Mouse (Mus musculus) cerebellum, adult 9-10 months (tissue): Measurements from ENCODE around the gene Brpf1.

Experiments
- DNase-seq: peaks from one replicate; pipeline ENCODE4 v3.0.0; 2022

The Brpf1 gene

DNA sequence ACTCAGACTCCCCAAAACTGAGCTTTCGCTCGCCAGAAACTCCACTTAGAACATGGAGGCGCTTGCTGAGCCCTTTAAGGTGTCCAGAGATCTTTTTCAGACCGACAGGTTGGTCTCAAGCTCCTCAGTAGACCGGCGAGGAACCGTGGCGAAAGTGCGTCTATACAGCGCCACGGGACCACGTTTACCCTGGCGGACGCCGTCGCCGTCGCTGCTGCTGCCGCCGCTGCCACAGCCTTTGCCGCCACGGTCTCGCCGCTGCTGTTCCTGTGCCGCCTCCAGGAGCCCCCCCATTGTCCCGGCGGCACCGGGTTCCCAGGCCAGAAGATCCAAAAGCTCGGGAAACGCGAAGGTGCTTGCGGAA, at the start of gene Brpf1:
Gene Brpf1, plus strand, starts transcription at position 152 of the 364 bp plus-strand sequence.
- DNase-seq: no peak

DNA sequence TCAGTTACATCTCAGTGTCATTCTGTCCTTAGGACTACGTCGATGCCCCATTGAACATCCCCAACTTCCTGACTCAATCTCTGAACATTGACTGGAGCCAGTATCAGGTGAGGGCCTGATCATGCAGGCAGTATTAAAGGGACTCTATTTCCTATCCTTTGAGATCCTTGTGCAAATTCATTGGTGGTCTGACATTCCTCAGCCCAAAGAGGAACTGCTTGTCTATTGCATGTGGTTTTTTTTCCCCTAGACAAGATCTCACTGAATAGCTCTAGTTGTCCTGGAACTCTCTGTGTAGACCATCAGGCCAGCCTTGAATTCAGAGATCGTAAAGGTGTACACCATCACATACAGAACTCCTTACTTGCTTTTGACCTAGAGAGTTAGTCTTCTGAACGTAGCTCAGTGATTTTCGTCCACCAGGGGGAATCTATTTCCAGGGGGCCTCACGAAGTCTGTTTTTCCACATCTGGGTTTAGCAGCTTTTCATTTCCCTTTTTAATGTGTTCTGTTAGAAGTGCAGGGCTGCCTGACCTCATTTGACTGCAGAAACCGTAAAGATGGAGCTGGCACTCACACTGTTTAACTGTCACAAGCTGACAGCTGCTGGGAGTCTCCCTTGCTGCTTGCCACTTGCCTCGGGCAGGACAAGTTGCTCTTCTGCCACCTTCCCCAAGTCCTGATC, 45.6 kb upstream of the Brpf1 start:
- peak; percentile 18 for DNase-seq

DNA sequence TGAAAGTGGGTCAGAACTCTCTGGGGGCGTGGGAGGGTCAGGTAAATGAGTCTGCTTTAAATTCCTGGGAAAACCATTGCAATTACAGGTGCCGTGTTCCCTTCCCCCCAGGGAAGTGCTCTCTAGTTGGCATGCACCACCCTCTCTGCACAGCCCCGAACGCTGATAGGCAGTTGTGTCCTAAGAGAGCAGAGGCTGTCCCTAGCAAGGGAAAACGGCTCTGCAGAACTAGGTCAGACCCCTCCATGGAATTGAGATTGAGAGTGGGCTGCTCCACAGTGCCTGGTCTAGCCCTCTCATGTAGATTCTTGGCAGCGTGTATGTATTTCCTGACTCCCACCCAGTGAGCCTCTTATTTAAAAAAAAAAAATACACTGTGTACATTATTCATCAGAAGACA, 43.4 kb upstream of the Brpf1 start:
- DNase-seq: no peak

DNA sequence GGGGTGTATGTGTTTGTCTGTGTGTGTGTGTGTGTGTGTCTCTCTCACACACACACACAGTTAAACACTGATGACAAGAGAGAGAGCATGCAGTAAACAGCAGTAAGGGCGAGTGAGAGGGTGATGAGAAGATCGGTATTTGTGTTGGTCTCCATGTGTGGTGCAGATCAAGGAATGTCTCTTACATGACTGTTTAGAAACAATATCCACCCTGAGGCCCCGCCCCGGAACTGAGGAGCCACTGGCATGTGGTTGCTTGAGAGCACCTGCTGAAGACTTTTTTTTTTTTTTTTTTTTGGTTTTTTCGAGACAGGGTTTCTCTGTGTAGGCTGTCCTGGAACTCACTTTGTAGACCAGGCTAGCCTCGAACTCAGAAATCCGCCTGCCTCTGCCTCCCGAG, 42.5 kb upstream of the Brpf1 start:
- no peak for DNase-seq

DNA sequence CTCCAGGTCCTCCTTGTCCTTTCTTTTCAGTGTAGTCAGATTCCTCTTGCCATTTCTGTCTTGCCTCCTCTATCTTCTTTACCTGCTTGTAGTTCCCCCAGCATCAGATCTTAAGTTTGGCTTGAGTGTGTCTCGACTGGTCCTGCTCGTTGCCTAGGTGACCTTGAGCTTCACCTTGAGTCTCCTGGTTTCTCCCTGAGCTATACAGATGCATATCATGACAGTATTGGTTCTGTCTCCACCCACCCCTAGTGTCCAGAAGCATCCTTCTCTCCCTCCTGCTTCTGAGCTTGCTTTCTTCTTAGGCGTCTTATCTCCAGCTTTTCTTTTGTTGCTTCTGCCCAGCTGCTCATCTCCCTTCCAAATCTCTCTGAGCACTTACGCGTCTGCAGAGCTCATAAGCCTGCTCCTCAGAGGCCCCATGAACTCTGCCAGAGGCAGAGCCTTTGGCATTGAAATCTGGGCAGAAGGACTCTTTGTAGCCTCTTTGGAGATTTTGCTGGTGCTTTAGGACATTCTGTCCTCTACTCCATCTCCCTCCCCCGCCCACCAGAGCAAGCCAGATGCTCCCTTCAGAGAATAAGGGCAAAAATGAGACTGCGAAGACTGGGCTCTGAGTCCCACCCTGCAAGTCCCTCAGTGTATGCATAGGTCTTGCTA, 39.8 kb upstream of the Brpf1 start:
- no peak for DNase-seq

DNA sequence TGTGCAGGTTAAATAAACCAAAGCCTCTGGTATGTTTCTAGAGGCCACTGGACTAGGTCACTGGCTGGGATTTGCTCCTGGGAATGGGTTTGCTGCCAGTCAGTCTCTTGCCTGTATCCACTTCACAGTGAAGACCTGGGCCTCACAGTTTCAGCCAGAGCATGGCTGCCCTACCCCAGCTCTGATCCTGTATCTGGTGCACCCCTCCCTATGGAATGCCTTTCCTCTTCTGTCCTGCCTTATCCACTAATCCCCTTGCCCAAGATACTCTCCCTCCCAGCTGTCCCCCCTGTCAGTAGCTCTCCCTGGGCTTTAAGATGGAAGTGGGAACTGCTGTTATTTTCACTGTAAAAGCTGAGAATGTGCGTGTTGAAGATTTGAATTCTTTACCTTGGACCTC, 38.9 kb upstream of the Brpf1 start:
- no peak for DNase-seq

DNA sequence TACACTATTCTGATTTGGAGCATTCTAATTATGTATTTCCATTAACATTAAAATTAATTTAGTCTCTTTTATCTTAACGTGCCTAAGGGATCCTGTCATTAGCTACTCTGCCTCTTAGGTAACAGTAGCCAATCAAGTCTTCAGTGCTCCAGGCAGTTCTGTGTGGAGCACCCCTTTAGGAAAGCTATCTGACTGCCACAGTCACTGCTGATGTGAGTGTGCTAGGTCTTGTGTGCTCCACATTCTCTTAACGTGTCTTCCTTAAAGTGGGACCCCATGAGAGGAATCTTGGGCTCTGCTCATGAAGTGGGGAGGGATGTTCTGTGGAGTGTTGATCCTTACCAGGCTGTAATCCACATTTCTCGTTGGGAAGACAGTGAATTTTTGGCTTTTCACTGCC, 34.6 kb upstream of the Brpf1 start:
- no peak for DNase-seq

DNA sequence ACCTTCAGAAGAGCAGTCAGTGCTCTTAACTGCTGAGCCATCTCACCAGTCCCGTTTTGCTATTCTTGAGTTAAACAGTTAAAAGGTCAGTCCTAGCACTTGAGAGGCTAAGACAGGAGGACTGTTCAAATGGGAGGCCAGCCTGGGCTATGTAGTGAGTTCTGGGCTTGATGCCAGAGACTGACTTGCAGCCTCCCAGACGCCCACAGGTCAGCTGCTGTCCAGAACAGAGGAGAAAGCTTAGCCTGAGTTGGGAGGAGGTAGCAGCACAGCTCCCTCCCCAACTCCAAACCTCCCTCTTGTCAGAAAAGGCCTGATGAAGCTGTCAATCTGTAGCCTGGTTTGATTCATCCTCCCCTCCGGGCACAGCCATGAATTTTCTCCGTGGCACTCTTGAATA, 30.1 kb upstream of the Brpf1 start:
- peak; percentile 18 for DNase-seq

DNA sequence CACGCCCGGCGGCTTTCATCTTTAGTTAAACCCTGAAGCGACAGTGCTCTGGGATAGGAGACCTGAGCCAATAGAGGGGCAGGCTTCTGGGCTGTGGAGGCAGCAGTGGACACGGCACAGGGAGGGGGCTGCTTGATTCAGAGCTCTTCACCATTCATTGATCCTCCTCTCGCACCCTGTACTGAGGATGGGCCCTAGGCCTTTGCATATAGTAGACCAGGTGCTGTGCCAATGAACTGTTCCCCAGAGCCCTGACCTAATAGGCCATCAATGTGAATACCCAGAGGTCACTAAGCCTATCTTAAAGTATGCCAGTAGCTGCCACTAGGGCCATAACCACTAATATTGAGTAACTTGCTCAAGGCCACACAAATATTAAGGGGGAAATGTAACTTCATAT, 25.3 kb upstream of the Brpf1 start:
- DNase-seq: peak; percentile 13

DNA sequence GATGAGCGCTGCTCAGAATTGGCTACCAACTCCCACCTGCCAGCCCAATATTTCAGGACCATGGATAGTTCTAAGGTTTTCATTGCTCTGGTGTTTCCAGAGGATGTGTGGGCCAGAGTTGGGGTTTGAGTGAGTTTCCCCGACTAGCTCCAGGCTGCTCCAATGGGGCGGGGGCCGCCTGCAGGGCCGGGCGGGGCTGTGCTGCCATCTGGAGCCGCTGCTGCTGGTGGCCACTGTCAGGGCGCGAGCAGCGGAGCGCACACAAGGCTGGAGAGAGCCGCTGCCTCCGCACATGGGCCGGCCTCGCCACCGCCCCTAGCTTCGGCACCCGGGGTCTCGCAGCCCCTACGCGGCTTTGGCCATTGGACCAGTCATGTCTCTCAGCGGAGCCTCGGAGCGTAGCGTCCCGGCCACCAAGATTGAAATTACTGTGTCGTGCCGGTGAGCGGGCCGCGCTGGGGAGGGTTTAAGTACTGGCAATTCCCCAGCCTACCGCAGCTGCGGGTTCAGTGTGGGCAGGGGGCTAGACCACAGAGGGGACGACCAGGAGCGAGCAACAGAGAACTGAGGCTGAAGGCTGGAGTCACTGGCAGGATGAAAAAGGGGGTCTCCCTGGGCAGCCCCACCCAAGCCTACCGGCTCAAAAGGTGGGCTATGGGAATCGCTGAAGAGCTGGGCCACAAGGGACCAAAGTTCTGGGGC, 24.7 kb upstream of the Brpf1 start, which contains the start of gene Cpne9:
Gene Cpne9, plus strand, starts transcription at position 207 of the 702 bp plus-strand sequence.
- peak; percentile 45 for DNase-seq

DNA sequence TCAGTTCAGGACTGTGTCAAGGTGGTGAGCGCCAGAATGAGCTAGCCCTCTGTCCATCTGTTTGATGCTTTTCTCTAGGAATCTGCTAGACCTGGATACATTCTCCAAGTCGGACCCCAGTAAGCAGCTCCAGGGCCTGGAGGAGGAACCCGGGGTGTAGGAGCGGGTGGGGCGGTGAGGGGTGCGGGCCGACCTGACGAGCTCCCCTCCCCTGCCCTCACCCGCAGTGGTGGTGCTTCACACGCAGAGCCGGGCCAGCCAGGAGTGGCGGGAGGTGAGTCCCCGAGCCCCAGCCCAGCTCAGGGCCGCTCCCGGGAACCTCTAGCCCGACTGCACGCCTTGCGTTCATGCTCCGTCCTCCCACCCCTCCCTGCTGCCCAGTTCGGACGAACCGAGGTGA, 24.0 kb upstream of the Brpf1 start:
- DNase-seq: peak; percentile 47

DNA sequence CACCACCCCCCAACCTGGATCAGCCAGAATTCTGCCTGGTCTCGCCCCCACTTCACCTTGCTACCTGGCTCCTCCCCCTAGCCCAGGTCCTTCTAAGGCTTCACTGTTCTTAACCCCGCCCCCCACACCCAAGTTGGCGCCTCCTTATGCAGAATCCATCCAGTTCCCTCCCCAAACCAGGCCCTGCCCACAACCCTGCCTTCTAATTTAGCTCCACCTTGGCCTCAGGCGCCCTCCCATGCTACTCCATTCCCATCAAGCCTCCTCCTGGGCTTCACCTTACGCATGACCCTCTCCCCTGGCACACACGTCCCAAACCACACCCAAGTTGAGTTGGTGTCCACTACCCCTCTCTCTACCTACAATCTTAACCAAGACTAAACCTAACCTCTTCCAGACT, 23.4 kb upstream of the Brpf1 start:
- peak; percentile 57 for DNase-seq

DNA sequence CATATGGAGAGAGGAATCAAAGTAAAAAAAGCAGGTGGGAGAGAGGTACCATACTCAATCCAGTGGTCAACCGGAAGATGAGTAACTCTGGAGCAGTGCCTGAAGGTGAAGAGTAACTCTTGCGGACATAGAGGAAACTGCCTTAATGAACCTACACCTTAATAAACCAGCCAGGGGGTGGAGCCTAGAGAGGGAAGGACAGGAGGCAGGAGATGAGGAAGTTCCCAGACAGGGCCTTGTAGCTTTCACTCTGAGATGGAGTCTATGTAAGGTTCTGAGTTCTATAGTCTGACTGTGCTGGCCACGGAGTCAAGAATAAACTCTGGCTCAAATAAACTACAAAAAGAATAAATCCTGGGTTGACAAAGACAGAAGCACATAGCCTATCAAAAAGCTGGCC, 22.0 kb upstream of the Brpf1 start:
- no peak for DNase-seq

DNA sequence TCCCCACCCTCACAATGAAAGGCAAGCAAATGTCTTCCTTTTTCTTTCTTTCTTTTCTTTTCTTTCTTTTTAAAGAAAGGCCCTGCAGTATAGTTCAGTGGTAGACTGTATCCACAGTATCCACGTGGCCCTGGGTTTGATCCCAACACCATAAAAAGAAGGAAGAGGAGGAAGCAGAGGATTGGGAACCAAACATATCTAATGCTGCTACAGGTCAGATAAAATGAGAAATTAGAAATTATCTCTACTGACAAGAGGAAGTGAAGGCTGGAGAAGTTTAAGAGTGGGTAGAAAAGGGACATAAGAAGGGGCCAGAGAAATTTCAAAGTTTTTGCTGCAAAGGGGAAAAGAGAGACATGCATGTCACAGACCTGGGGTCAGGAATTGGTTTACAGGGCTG, 20.6 kb upstream of the Brpf1 start:
- no peak for DNase-seq

DNA sequence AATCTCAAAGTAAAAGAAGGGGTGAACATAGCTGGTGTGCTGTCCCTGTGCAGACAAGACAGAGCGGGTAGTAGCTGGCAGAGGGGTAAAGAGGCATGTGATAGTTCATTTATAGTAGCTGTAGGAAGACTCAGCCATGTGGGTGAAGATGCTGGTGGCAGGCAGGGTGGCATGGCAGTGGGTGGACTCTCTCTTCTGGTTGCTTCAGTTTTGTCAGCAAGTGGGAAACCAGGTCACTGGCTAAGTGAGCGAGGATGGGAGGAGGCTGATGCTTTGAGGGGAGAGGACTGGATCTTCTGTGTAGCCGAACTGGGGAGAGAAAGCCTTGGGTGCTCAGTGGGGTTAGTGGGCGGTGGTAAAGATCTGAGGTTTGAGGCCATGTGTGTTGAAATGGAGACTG, 19.7 kb upstream of the Brpf1 start:
- DNase-seq: no peak

DNA sequence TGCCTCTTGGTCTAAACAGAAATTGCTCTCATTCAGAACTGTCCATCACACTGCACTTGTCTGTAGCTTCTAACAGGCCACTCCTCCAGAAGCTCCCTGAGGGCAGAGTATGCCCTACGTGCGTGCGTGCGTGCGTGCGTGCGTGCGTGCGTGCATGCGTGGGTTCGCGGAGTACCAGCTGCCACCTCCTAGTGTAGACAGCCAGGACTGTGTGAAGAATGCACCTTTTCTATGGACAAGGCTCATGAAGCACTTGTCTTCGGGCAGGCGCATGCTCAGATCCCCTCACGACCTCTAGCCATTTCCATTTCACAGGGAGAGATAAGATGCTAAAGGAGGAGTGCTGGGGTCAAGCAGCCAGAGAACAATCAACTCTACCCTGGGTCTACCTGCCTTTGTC, 17.6 kb upstream of the Brpf1 start:
- no peak for DNase-seq

DNA sequence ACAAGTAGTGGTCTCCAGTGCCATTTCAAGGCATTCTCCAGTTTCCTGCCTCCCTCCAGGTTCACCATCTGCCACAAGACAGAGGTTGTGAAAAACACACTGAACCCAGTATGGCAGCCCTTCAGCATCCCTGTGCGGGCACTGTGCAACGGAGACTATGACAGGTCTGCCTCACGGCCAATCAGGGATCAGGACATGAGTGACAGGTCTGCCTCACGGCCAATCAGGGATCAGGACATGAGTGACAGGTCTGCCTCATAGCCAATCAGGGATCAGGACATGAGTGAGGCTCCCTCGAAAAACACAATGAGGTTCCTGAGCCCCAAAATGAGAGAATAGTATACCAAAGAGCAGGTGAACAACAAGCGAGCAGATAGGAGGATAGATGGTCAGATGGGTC, 16.6 kb upstream of the Brpf1 start:
- no peak for DNase-seq

DNA sequence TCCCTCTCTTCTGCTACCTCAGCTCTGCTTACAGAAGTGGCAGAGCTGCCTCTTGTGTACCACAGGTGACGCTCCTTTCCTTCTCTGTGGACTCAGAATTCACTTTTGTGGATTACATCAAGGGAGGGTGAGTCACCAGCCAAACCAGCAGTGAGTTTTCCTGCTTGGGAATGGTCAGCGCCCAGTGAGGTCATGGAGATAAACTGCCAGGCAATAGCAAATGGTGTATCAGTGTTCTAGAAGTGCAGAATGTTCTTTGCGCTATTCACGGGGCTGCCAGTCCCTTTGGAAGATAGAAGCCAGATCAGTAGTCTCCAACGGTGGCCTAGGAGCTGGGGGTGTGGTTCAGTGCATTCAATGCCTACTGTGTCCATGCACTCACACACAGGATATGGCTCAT, 14.0 kb upstream of the Brpf1 start:
- DNase-seq: no peak

DNA sequence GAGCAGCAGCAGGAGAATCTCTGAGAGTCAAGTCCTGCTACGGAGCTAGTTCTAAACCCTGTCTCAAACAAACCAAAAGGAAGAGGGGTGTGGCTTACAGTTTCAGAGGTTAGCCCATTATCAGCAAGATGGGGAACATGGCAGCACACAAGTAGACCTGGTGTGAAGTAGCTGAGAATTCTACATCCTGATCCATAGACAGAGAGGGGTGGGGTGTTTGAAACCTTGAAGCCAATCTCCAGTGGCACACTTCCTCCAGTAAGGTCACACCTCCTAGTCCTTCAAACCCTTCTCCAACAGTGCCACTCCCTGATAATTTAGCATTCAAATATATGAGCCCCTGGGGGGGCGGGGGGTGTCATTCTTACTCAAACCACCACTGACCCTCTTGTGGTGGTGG, 10.9 kb upstream of the Brpf1 start:
- no peak for DNase-seq

DNA sequence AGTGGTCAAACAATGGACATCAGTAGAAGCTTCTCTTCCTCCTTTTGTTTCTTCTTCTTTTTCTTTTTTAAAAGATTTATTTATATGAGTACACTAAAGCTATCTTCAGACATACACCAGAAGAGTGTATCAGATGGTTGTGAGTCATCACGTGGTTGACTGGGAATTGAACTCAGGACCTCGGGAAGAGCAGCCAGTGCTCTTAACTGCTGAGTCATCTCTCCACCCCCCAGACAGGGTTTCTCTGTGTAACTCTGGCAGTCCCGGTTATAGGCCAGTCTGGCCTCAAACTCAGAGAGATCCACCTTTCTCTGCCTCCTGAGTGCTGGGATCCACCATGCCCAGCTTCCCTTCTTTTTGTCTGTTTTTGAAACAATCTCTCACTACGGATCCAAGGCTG, 10.3 kb upstream of the Brpf1 start:
- no peak for DNase-seq

DNA sequence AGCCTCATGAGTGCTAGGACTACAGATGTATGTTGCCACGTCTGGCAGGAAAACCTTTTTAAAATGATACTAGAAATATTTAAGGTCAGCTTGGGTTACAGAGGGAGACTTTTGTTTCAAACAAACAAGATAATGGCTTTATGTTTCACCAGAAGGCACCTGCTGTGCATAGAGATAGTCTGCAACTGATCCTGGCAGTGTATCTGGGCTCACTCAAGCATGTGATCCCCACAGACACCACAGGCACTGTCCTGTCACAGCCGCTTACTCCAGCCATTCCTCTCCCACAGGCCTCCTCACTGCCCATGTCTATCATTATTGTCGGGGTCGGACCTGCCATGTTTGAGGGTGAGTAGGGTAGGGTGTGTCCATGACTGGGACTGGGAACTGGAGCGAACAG, 5.6 kb upstream of the Brpf1 start:
- no peak for DNase-seq

DNA sequence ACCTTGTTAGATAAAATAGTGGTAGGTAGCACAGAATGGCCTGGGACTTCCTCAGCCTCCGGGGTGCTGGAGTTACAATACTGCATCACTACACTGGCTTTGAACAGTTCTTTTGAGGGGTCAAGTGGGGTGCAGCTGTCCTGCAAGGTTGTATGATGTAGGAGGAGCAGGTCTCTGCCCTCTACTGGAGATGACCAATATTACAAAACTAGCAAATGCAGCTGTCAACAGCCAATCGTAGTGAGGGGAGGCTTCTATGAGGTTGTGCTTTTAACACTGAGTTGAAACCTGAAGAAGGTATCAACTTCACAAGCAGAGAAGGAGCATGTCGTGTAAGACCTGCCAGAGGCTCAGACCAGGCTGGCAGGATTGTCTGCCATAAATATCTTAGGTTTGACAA, 4.7 kb upstream of the Brpf1 start:
- no peak for DNase-seq

DNA sequence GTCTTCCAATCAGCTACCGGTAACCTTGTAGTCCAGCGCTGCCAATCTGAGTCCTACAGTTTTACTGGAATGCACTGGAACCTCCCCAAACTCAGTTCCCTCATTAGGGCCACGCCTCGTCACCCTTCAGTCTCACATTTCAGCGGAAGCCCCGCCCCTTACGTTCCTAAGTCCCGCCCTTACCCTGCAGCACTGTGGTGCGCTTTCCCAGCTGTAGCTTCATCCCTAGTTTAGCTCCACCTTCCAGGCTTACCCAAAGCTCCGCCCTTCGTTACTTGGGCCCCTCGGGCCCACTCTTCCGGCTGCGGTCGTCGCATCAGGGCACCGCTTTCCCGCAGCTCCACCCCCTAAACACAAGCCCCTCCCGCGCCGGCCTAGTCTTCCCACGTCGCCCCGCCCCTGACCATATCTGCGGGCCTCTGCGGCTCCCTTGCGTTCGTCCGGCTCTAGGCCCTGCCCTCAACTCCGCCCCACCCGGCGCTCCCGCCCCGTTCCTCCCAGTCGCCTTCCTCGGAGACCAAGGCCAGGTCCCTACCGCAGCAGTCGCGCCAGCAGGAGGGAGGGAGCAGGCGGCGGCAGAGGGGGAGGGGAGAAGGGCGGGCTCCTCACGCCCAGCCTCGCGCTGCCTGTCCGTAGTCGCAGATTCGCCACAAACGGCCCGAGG, 483 bp upstream of the Brpf1 start:
- peak; percentile 99 for DNase-seq
